Mouse (Mus musculus) limb, embryonic 12.5 days (tissue): Measurements from ENCODE around the gene I0C0044D17Rik. TPM values are rescaled to one million over a fixed set of nuclear protein-coding genes. Genes with fewer than 3 reads are reported as not detected.

Source experiments
- ATAC-seq: fragments of 200-750 bp; cut with Nextera tagmentation; 2 replicates; pipeline ENCODE4 v1.8.0; 2017; ENCODE audit warnings: low read depth, moderate TSS enrichment; ENCODE audit not compliant: insufficient number of reproducible peaks, insufficient read depth, low FRiP score, low TSS enrichment
- H3K27ac ChIP-seq: fragments of 300-500 bp; sonication (generic); 2 replicates; pipeline ENCODE4 v1.5.1; 2016; ENCODE audit warnings: mild to moderate bottlenecking, moderate library complexity
- H3K27me3 ChIP-seq: fragments of 300-500 bp; sonication (generic); 2 replicates; pipeline ENCODE4 v1.6.1; 2016; ENCODE audit warnings: mild to moderate bottlenecking, moderate library complexity
- H3K36me3 ChIP-seq: fragments of 300-500 bp; sonication (generic); 2 replicates; pipeline ENCODE4 v1.6.1; 2016; ENCODE audit warnings: mild to moderate bottlenecking, moderate library complexity
- H3K4me1 ChIP-seq: fragments of 300-500 bp; sonication (generic); replicated peaks from 2 replicates; pipeline ENCODE4 v1.6.1; 2016
- H3K4me2 ChIP-seq: fragments of 300-500 bp; sonication (generic); 2 replicates; pipeline ENCODE4 v1.6.1; 2016; ENCODE audit warnings: mild to moderate bottlenecking, moderate library complexity
- H3K4me3 ChIP-seq: fragments of 300-500 bp; sonication (generic); replicated peaks from 2 replicates; pipeline ENCODE4 v1.5.1; 2016; ENCODE audit warnings: mild to moderate bottlenecking
- H3K9ac ChIP-seq: fragments of 300-500 bp; sonication (generic); replicated peaks from 2 replicates; pipeline ENCODE4 v1.6.1; 2016; ENCODE audit warnings: mild to moderate bottlenecking, moderate library complexity
- H3K9me3 ChIP-seq: fragments of 300-500 bp; sonication (generic); 2 replicates; pipeline ENCODE4 v1.6.1; 2016; ENCODE audit warnings: mild to moderate bottlenecking, moderate library complexity
- WGBS: fragments of 180-500 bp; shearing (Covaris S2); methylation state at CpG from one replicate; pipeline ENCODE4 v1.1.7; 2016; 5-methylcytosine and 5-hydroxymethylcytosine counted together
- polyA plus RNA-seq: library from polyadenylated mRNA; unstranded; fragments of >200 nt; fragmentation: Nextera tagmentation; extraction: Ambion mirVana; gene quantifications from 2 replicates; pipeline ENCODE4 v1.2.1, GENCODE M21; 2016

I0C0044D17Rik gene
- polyA plus RNA-seq, 1 experiment from 2014 or later = not detected

GRCm38 (mm10) chr4:98776721-98777427, 46.8 kb downstream of the I0C0044D17Rik start:
- Histone ChIP-seq H3K36me3 (peaks cover 39% of the 10 kb centered on the region; the same call in 1 of the 2 replicates), H3K4me1 (peaks cover 51% of the 10 kb centered on the region), H3K4me3 (no peak overlapping the region), H3K9ac (no peak overlapping the region), H3K27ac (peak overlapping the region; percentile 87), H3K27me3 (no peaks in the 10 kb centered on the region), H3K9me3 (no peaks in the 10 kb centered on the region), H3K4me2 (no peak overlapping the region)
- peak; percentile 80; the same call in 1 of the 2 replicates for ATAC-seq
- 27% methylated on average over 10 of the region's 10 CpGs for WGBS

- Histone ChIP-seq H3K4me1 (peaks cover 29% of the 10 kb centered on the region), H3K4me2 (no peak overlapping the region), H3K9me3 (no peaks in the 10 kb centered on the region), H3K4me3 (no peak overlapping the region), H3K9ac (no peak overlapping the region), H3K36me3 (peaks cover 47% of the 10 kb centered on the region), H3K27me3 (no peaks in the 10 kb centered on the region), H3K27ac (no peak overlapping the region)
- 88% methylated on average over 5 of the region's 5 CpGs for WGBS
- no peak for ATAC-seq
Measured at GRCm38 (mm10) chr4:98773785-98774184, 49.9 kb downstream of the I0C0044D17Rik start.

Other genes with a start within 250 kb of the I0C0044D17Rik start
- gene L1td1, start 97.1 kb downstream of the I0C0044D17Rik start, polyA plus RNA-seq = 1.1 and 2.7 TPM in 2 replicates
- 2.0 and 2.3 TPM in 2 replicates for gene Kank4, start 6.3 kb downstream of the I0C0044D17Rik start, polyA plus RNA-seq
- gene Usp1, start 100.0 kb upstream of the I0C0044D17Rik start, polyA plus RNA-seq = 141 and 145 TPM in 2 replicates
- 1.8 and 1.9 TPM in 2 replicates for gene Angptl3, start 207.1 kb upstream of the I0C0044D17Rik start, polyA plus RNA-seq